Comparison of ENCODE assay signal across 9 mouse cellular contexts in the genomic region with DNA sequence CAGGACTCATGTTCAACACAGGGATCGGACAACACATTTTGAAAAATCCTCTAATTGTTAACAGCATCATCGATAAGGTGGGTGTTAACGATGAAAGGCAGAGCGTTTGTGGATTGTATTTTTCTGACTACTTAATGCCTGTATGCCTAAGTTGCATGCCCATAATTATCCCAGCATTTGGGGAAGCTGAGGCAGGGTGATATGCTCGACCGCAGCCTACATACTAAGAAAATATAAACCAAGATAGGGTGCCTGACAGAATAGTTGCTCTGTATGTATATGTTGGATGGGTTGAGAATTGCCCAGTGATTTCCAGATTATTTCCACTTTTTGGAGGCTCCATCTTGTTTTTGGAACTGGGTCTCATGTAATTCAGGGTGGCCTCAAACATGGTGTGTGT. TPM values are rescaled to one million over a fixed set of nuclear protein-coding genes. Genes with fewer than 3 reads are reported as not detected.
DNase-seq lines count a peak whose midpoint lies in the region; ATAC-seq and TF ChIP-seq lines count a peak whose summit lies in the region.
"Had no signal": no experiment of that assay in that cellular context is flagged by ENCODE, and none has a peak within 500 bp of the region (broad histone marks: within the 10 kb centered on the region; RNA-seq: fewer than 3 reads in every experiment).

No protein-coding gene starts in this region.

- DNase-seq in kidney, adult 2 months: no peak
- no peak for DNase-seq in kidney, adult 8-10 months
- no peak for DNase-seq in adrenal gland, postnatal 14 days
- DNase-seq in thymus, postnatal 0 days (ENCODE audit: low spot score): no peak

- no peak for TF ChIP-seq CTCF in kidney, adult 2 months (conservative IDR thresholded peaks at IDR 0.05; ENCODE audit: insufficient read depth, insufficient read length, low read depth, low read length)
- TF ChIP-seq CTCF in bone marrow, adult 2 months (IDR thresholded peaks at IDR 0.05; ENCODE audit: control insufficient read depth, insufficient read depth, low read length): no peak

- no peak for TF ChIP-seq POLR2A in kidney, adult 2 months (IDR thresholded peaks at IDR 0.05; ENCODE audit: low read depth, low read length)
- no peak for TF ChIP-seq POLR2A in bone marrow, adult 2 months (IDR thresholded peaks at IDR 0.05; ENCODE audit: borderline replicate concordance, control insufficient read depth, low read depth, low read length)

- H3K9me3 ChIP-seq in hindbrain, embryonic 13.5 days: no peaks in the 10 kb centered on the region
- H3K9me3 ChIP-seq in midbrain, embryonic 13.5 days: no peaks in the 10 kb centered on the region

- H3K4me2 ChIP-seq in hindbrain, embryonic 13.5 days: peak overlapping the region; percentile 59
- H3K4me2 ChIP-seq in midbrain, embryonic 13.5 days (replicated peaks): peak overlapping the region; percentile 73

- peak overlapping the region; percentile 62 for H3K4me3 ChIP-seq in kidney, adult 2 months (ENCODE audit: insufficient read depth, low read depth, low read length)
- peak overlapping the region; percentile 86 for H3K4me3 ChIP-seq in bone marrow, adult 2 months (replicated peaks; ENCODE audit: control insufficient read depth, low read depth, low read length)
- H3K4me3 ChIP-seq in hindbrain, embryonic 13.5 days: peak overlapping the region; percentile 90
- H3K4me3 ChIP-seq in midbrain, embryonic 13.5 days (replicated peaks): peak overlapping the region; percentile 73

- no peaks in the 10 kb centered on the region for H3K27me3 ChIP-seq in kidney, adult 2 months (replicated peaks; ENCODE audit: control insufficient read depth, insufficient read depth, low read length)
- H3K27me3 ChIP-seq in hindbrain, embryonic 13.5 days: no peaks in the 10 kb centered on the region
- no peaks in the 10 kb centered on the region for H3K27me3 ChIP-seq in midbrain, embryonic 13.5 days
- H3K27me3 ChIP-seq: Patski had no signal

- no peak; the same call in 1 of the 2 replicates for ATAC-seq in hindbrain, embryonic 13.5 days (ENCODE audit: low FRiP score)
- peak; percentile 2; the same call in 1 of the 2 replicates for ATAC-seq in midbrain, embryonic 13.5 days
- no peak for ATAC-seq in frontal cortex, adult (ENCODE audit: low TSS enrichment)

- no peaks in the 10 kb centered on the region for H3K36me3 ChIP-seq in kidney, adult 2 months (ENCODE audit: control insufficient read depth, insufficient read depth, low read length)
- H3K36me3 ChIP-seq in hindbrain, embryonic 13.5 days: peaks cover 29% of the 10 kb centered on the region
- peaks cover 24% of the 10 kb centered on the region for H3K36me3 ChIP-seq in midbrain, embryonic 13.5 days

- H3K4me1 ChIP-seq in kidney, adult 2 months (ENCODE audit: control insufficient read depth, insufficient read depth, low read length): peaks cover 7% of the 10 kb centered on the region; the same call in 1 of the 2 replicates
- peaks cover 2% of the 10 kb centered on the region; the same call in 1 of the 2 replicates for H3K4me1 ChIP-seq in bone marrow, adult 2 months (ENCODE audit: control insufficient read depth, insufficient read depth, low read length)
- H3K4me1 ChIP-seq in hindbrain, embryonic 13.5 days (replicated peaks): peaks cover 12% of the 10 kb centered on the region
- peaks cover 19% of the 10 kb centered on the region for H3K4me1 ChIP-seq in midbrain, embryonic 13.5 days (replicated peaks)

- H3K27ac ChIP-seq in kidney, adult 2 months (ENCODE audit: insufficient read depth, low read depth, low read length): no peak overlapping the region
- no peak overlapping the region for H3K27ac ChIP-seq in bone marrow, adult 2 months (ENCODE audit: control insufficient read depth, insufficient read depth, low read depth, low read length, poor library complexity)
- peak overlapping the region; percentile 83 for H3K27ac ChIP-seq in hindbrain, embryonic 13.5 days
- no peak overlapping the region for H3K27ac ChIP-seq in midbrain, embryonic 13.5 days

- peak overlapping the region; percentile 91 for H3K9ac ChIP-seq in hindbrain, embryonic 13.5 days
- peak overlapping the region; percentile 90 for H3K9ac ChIP-seq in midbrain, embryonic 13.5 days (replicated peaks)

- WGBS in kidney, adult 2 months: 4% methylated on average over 6 of the region's 6 CpGs
- 5% methylated on average over 6 of the region's 6 CpGs for WGBS in bone marrow, adult 2 months
- 6% methylated on average over 6 of the region's 6 CpGs for WGBS in hindbrain, embryonic 13.5 days
- WGBS in midbrain, embryonic 13.5 days: 7% methylated on average over 6 of the region's 6 CpGs

RNA-seq across cellular contexts. Expression of gene Dimt1, which starts 0.7 kb away (rescaled TPM):
- polyA plus RNA-seq in kidney, adult 2 months (2012; rRNA removed): 4.5 and 4.6 TPM in 2 replicates
- polyA plus RNA-seq in bone marrow, adult 2 months (2011; ENCODE audit: insufficient read depth, insufficient read length, low replicate concordance, missing spikeins): 2.0 and 8.5 TPM in 2 replicates
- polyA plus RNA-seq in hindbrain, embryonic 13.5 days (2015; fragmentation: Nextera tagmentation; extraction: Ambion mirVana): 37.3 and 39.8 TPM in 2 replicates
- 39.0 and 39.8 TPM in 2 replicates for polyA plus RNA-seq in midbrain, embryonic 13.5 days (2015; fragmentation: Nextera tagmentation; extraction: Ambion mirVana)
- total RNA-seq in adrenal gland, postnatal 14 days (2021): 17.0 and 17.5 TPM in 2 replicates
- 29.8 and 31.5 TPM in 2 replicates for polyA plus RNA-seq in thymus, postnatal 0 days (2015; fragmentation: Nextera tagmentation; extraction: Ambion mirVana)

RNA-seq across cellular contexts. Expression of gene Ipo11, which starts 10.8 kb away (rescaled TPM):
- 18.5 and 18.9 TPM in 2 replicates for polyA plus RNA-seq in kidney, adult 2 months (2012; rRNA removed)
- 20.1 and 24.5 TPM in 2 replicates for polyA plus RNA-seq in bone marrow, adult 2 months (2011; ENCODE audit: insufficient read depth, insufficient read length, low replicate concordance, missing spikeins)
- polyA plus RNA-seq in hindbrain, embryonic 13.5 days (2015; fragmentation: Nextera tagmentation; extraction: Ambion mirVana): 37.8 and 38.9 TPM in 2 replicates
- 41.1 and 43.5 TPM in 2 replicates for polyA plus RNA-seq in midbrain, embryonic 13.5 days (2015; fragmentation: Nextera tagmentation; extraction: Ambion mirVana)
- 36.4 and 37.4 TPM in 2 replicates for total RNA-seq in adrenal gland, postnatal 14 days (2021)
- 38.0 and 39.4 TPM in 2 replicates for polyA plus RNA-seq in thymus, postnatal 0 days (2015; fragmentation: Nextera tagmentation; extraction: Ambion mirVana)
